ENCODE assay signal across 7 mouse cellular contexts in the genomic region with DNA sequence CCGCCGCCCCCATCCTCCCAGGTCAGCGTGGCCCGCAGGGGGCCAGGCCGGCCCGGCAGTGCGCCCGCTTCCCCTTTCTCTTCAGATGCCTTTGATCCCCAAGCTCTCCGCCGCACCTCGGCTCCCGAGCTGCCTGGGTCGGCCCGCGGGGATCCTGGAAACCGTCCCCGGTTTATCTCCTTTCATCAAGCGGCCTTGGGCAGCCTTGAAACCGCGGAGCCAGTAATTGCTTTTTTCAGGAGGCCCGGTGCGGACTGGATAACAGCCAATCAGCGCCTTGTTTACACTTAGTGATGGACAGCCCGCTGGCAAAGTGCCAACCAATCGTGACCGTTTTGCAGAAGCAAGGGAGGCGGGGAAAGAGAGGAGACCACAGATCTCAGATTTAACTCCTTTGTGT. TPM values are rescaled to one million over a fixed set of nuclear protein-coding genes. Genes with fewer than 3 reads are reported as not detected.
DNase-seq lines count a peak whose midpoint lies in the region; ATAC-seq and TF ChIP-seq lines count a peak whose summit lies in the region.

No protein-coding gene starts in this region.

- no peaks in the 10 kb centered on the region for H3K9me3 ChIP-seq in embryonic facial prominence, embryonic 12.5 days
- no peaks in the 10 kb centered on the region for H3K9me3 ChIP-seq in limb, embryonic 12.5 days
- H3K9me3 ChIP-seq in midbrain, embryonic 15.5 days, result no peaks in the 10 kb centered on the region

- no peak for TF ChIP-seq CTCF in kidney, adult 2 months (conservative IDR thresholded peaks at IDR 0.05; ENCODE audit: insufficient read depth, insufficient read length, low read depth, low read length)
- TF ChIP-seq CTCF in spleen, adult 2 months (IDR thresholded peaks at IDR 0.05; ENCODE audit: extremely low read depth, insufficient read depth, insufficient read length, insufficient replicate concordance), result no peak

- no peaks in the 10 kb centered on the region; the same call in 1 of the 2 replicates for H3K36me3 ChIP-seq in embryonic facial prominence, embryonic 12.5 days
- H3K36me3 ChIP-seq in kidney, adult 2 months (ENCODE audit: control insufficient read depth, insufficient read depth, low read length), result no peaks in the 10 kb centered on the region
- H3K36me3 ChIP-seq in limb, embryonic 12.5 days, result no peaks in the 10 kb centered on the region
- H3K36me3 ChIP-seq in midbrain, embryonic 15.5 days (replicated peaks), result no peaks in the 10 kb centered on the region
- no peaks in the 10 kb centered on the region for H3K36me3 ChIP-seq in spleen, adult 2 months (ENCODE audit: control insufficient read depth, insufficient read depth, low read length)

- peak overlapping the region; percentile 99 for H3K9ac ChIP-seq in embryonic facial prominence, embryonic 12.5 days
- H3K9ac ChIP-seq in limb, embryonic 12.5 days (replicated peaks), result peak overlapping the region; percentile 100
- peak overlapping the region; percentile 95 for H3K9ac ChIP-seq in midbrain, embryonic 15.5 days

- peak overlapping the region; percentile 95 for H3K4me2 ChIP-seq in embryonic facial prominence, embryonic 12.5 days (replicated peaks)
- H3K4me2 ChIP-seq in limb, embryonic 12.5 days, result peak overlapping the region; percentile 97
- peak overlapping the region; percentile 88 for H3K4me2 ChIP-seq in midbrain, embryonic 15.5 days

- DNase-seq in adrenal gland, postnatal 36 days, result peak; percentile 99 to 100
- DNase-seq in heart, adult 11 months, result peak; percentile 100
- peak; percentile 100 for DNase-seq in kidney, adult 2 months
- peak; percentile 47 to 59 for DNase-seq in spleen, adult 2 months (ENCODE audit: low read depth in 1 of 2, low spot score in 2 of 2)

- peak overlapping the region; percentile 96 for H3K4me3 ChIP-seq in embryonic facial prominence, embryonic 12.5 days
- H3K4me3 ChIP-seq in kidney, adult 2 months (ENCODE audit: insufficient read depth, low read depth, low read length), result peak overlapping the region; percentile 78
- H3K4me3 ChIP-seq in limb, embryonic 12.5 days (replicated peaks), result peak overlapping the region; percentile 92
- H3K4me3 ChIP-seq in midbrain, embryonic 15.5 days, result peak overlapping the region; percentile 92
- peak overlapping the region; percentile 54 for H3K4me3 ChIP-seq in spleen, adult 2 months (ENCODE audit: extremely low read depth, insufficient read depth, insufficient read length)

- peaks cover 46% of the 10 kb centered on the region for H3K4me1 ChIP-seq in embryonic facial prominence, embryonic 12.5 days
- H3K4me1 ChIP-seq in kidney, adult 2 months (ENCODE audit: control insufficient read depth, insufficient read depth, low read length), result peaks cover 18% of the 10 kb centered on the region
- H3K4me1 ChIP-seq in limb, embryonic 12.5 days (replicated peaks), result peaks cover 45% of the 10 kb centered on the region
- H3K4me1 ChIP-seq in midbrain, embryonic 15.5 days, result peaks cover 45% of the 10 kb centered on the region
- peaks cover 16% of the 10 kb centered on the region for H3K4me1 ChIP-seq in spleen, adult 2 months (ENCODE audit: control insufficient read depth, insufficient read depth, insufficient read length)

- peak; percentile 24 for TF ChIP-seq POLR2A in kidney, adult 2 months (IDR thresholded peaks at IDR 0.05; ENCODE audit: low read depth, low read length)
- no peak for TF ChIP-seq POLR2A in spleen, adult 2 months (IDR thresholded peaks at IDR 0.05; ENCODE audit: low read depth, low read length)

- H3K27me3 ChIP-seq in embryonic facial prominence, embryonic 12.5 days, result no peaks in the 10 kb centered on the region
- no peaks in the 10 kb centered on the region for H3K27me3 ChIP-seq in kidney, adult 2 months (replicated peaks; ENCODE audit: control insufficient read depth, insufficient read depth, low read length)
- H3K27me3 ChIP-seq in limb, embryonic 12.5 days, result no peaks in the 10 kb centered on the region
- no peaks in the 10 kb centered on the region for H3K27me3 ChIP-seq in midbrain, embryonic 15.5 days (replicated peaks)
- H3K27me3 ChIP-seq in spleen, adult 2 months (ENCODE audit: control insufficient read depth, insufficient read depth, low read length), result peaks cover 50% of the 10 kb centered on the region

- peak; percentile 58 for ATAC-seq in embryonic facial prominence, embryonic 12.5 days (ENCODE audit: insufficient number of reproducible peaks, insufficient read depth, low FRiP score, low TSS enrichment)
- peak; percentile 50 for ATAC-seq in limb, embryonic 12.5 days (ENCODE audit: insufficient number of reproducible peaks, insufficient read depth, low FRiP score, low TSS enrichment, low read depth)
- peak; percentile 70 for ATAC-seq in midbrain, embryonic 15.5 days (replicated peaks)

- peak overlapping the region; percentile 98 for H3K27ac ChIP-seq in embryonic facial prominence, embryonic 12.5 days
- H3K27ac ChIP-seq in kidney, adult 2 months (ENCODE audit: insufficient read depth, low read depth, low read length), result peak overlapping the region; percentile 67
- H3K27ac ChIP-seq in limb, embryonic 12.5 days, result peak overlapping the region; percentile 98
- peak overlapping the region; percentile 99 for H3K27ac ChIP-seq in midbrain, embryonic 15.5 days
- H3K27ac ChIP-seq in spleen, adult 2 months (ENCODE audit: insufficient read depth, low read length), result no peak overlapping the region

- 2% methylated on average over 26 of the region's 27 CpGs for WGBS in embryonic facial prominence, embryonic 12.5 days
- WGBS in kidney, adult 2 months, result under 1% methylated on average over 27 of the region's 27 CpGs
- WGBS in limb, embryonic 12.5 days, result under 1% methylated on average over 25 of the region's 27 CpGs
- WGBS in midbrain, embryonic 15.5 days, result under 1% methylated on average over 25 of the region's 27 CpGs
- 2% methylated on average over 27 of the region's 27 CpGs for WGBS in spleen, adult 2 months

RNA-seq across cellular contexts. Expression of a gene that starts 1.4 kb away (rescaled TPM):
- total RNA-seq in adrenal gland, postnatal 36 days (2021), result 10 to 100 TPM; 17.5 TPM
- 16.8 and 18.8 TPM in 2 replicates for polyA plus RNA-seq in embryonic facial prominence, embryonic 12.5 days (2016; fragmentation: Nextera tagmentation; extraction: Ambion mirVana)
- 8.0 and 9.2 TPM in 2 replicates for polyA plus RNA-seq in kidney, adult 2 months (2012; rRNA removed)
- 18.3 and 18.5 TPM in 2 replicates for polyA plus RNA-seq in limb, embryonic 12.5 days (2016; fragmentation: Nextera tagmentation; extraction: Ambion mirVana)
- polyA plus RNA-seq in midbrain, embryonic 15.5 days (2015; fragmentation: Nextera tagmentation; extraction: Ambion mirVana), result 16.2 and 16.7 TPM in 2 replicates
- polyA plus RNA-seq in spleen, adult 2 months (2012; rRNA removed), result 3.6 and 4.0 TPM in 2 replicates
